Mouse (Mus musculus) CH12.LX (cell line): ENCODE measurements at regions not wholly inside any gene's neighbourhood (a gene's known extent, or its start where the extent isn't known, plus 50 kb on each side); places are given as distances from the start of the nearest gene placed in this dataset.

ENCODE experiments used
- DNase-seq: peaks from one replicate; pipeline ENCODE4 v3.0.0-alpha.2; 2013; ENCODE audit errors: extremely low read depth
- H3K27ac ChIP-seq: 2 replicates; pipeline ENCODE4 v1.5.1; 2012; ENCODE audit warnings: low read depth, mild to moderate bottlenecking, control low read depth, moderate library complexity; ENCODE audit not compliant: insufficient read depth
- H3K27me3 ChIP-seq: replicated peaks from 2 replicates; pipeline ENCODE3; 2012; ENCODE audit warnings: inconsistent platforms
- H3K36me3 ChIP-seq, 2 experiments: replicated peaks in 1 of 2; 2 replicates each; pipeline versions ENCODE3 to v1.6.1; 2012; ENCODE audit warnings: inconsistent platforms in 1 of 2, low read length in 1 of 2, mild to moderate bottlenecking in 1 of 2, mixed read lengths in 1 of 2, moderate library complexity in 1 of 2; ENCODE audit not compliant: control insufficient read depth in 1 of 2, insufficient read depth in 1 of 2
- H3K4me1 ChIP-seq, 2 experiments: 2 replicates each; pipeline ENCODE4 v1.6.1; 2012; ENCODE audit warnings: inconsistent platforms in 1 of 2, moderate library complexity in 1 of 2; ENCODE audit not compliant: insufficient read depth in 2 of 2, control insufficient read depth in 1 of 2
- H3K4me2 ChIP-seq: 2 replicates; pipeline ENCODE4 v1.6.1; 2012; ENCODE audit warnings: low read depth, mild to moderate bottlenecking, control low read depth; ENCODE audit not compliant: poor library complexity, insufficient read depth, severe bottlenecking
- H3K4me3 ChIP-seq, 3 experiments: fragments of 150-350 bp in 1 of 3; sonication (generic) in 1 of 3; replicated peaks in 1 of 3; 2 replicates each; pipeline versions ENCODE3 to v1.5.1; 2011 to 2012; ENCODE audit warnings: low read depth in 2 of 3, low read length in 2 of 3, mild to moderate bottlenecking in 2 of 3, moderate library complexity in 2 of 3, control low read depth in 1 of 3, improper control_type of control experiment in 1 of 3, inconsistent platforms in 1 of 3, mixed read lengths in 1 of 3; ENCODE audit not compliant: poor library complexity in 1 of 3
- H3K79me2 ChIP-seq: replicated peaks from 2 replicates; pipeline ENCODE4 v1.6.1; 2012; ENCODE audit warnings: mild to moderate bottlenecking, moderate library complexity; ENCODE audit not compliant: control insufficient read depth, poor library complexity, insufficient read depth, severe bottlenecking; ENCODE audit errors: extremely low read depth
- H3K9ac ChIP-seq: 2 replicates; pipeline ENCODE4 v1.6.1; 2012; ENCODE audit warnings: low read depth, mild to moderate bottlenecking, control low read depth, moderate library complexity; ENCODE audit not compliant: insufficient read depth
- H3K9me3 ChIP-seq: replicated peaks from 2 replicates; pipeline ENCODE3; 2012; ENCODE audit warnings: low read length, inconsistent platforms, mixed read lengths
- E2F4 ChIP-seq: IDR thresholded peaks from 2 replicates; pipeline ENCODE4 v1.6.1; 2011; ENCODE audit warnings: low read depth, low read length, improper control_type of control experiment; ENCODE audit not compliant: insufficient replicate concordance
- ELF1 ChIP-seq: IDR thresholded peaks from 2 replicates; pipeline ENCODE4 v1.6.1; 2014; ENCODE audit warnings: low read depth, mild to moderate bottlenecking, inconsistent platforms, low read length, improper control_type of control experiment
- JUND ChIP-seq: conservative IDR thresholded peaks from 2 replicates; pipeline ENCODE4 v1.6.1; 2011; ENCODE audit warnings: low read depth, low read length, improper control_type of control experiment
- MAX ChIP-seq: IDR thresholded peaks from 2 replicates; pipeline ENCODE4 v1.6.1; 2011; ENCODE audit warnings: low read length, improper control_type of control experiment
- MEF2A ChIP-seq: IDR thresholded peaks from 2 replicates; pipeline ENCODE4 v1.6.1; 2014; ENCODE audit warnings: low read depth, mild to moderate bottlenecking, inconsistent platforms, low read length, improper control_type of control experiment, borderline replicate concordance
- MXI1 ChIP-seq: IDR thresholded peaks from 2 replicates; pipeline ENCODE4 v1.6.1; 2011; ENCODE audit warnings: mild to moderate bottlenecking, low read depth, low read length, improper control_type of control experiment
- POLR2A ChIP-seq: IDR thresholded peaks from 2 replicates; pipeline ENCODE4 v1.6.1; 2011; ENCODE audit warnings: low read depth, mild to moderate bottlenecking, improper control_type of control experiment, low read length
- POLR2AphosphoS2 ChIP-seq: IDR thresholded peaks from 2 replicates; pipeline ENCODE4 v1.6.1; 2011; ENCODE audit warnings: low read depth, low read length, improper control_type of control experiment
- RCOR1 ChIP-seq: conservative IDR thresholded peaks from 2 replicates; pipeline ENCODE4 v1.6.1; 2012; ENCODE audit warnings: low read depth, mild to moderate bottlenecking, inconsistent platforms, low read length, improper control_type of control experiment
- SMC3 ChIP-seq: IDR thresholded peaks from 2 replicates; pipeline ENCODE4 v1.6.1; 2011; ENCODE audit warnings: low read depth, low read length, improper control_type of control experiment
- TBP ChIP-seq: conservative IDR thresholded peaks from 2 replicates; pipeline ENCODE4 v1.6.1; 2011; ENCODE audit warnings: low read depth, low read length, improper control_type of control experiment
- TCF12 ChIP-seq: IDR thresholded peaks from 2 replicates; pipeline ENCODE4 v1.6.1; 2014; ENCODE audit warnings: low read depth, mild to moderate bottlenecking, inconsistent platforms, low read length, improper control_type of control experiment
- USF2 ChIP-seq: conservative IDR thresholded peaks from 2 replicates; pipeline ENCODE4 v1.6.1; 2011; ENCODE audit warnings: low read depth, low read length, improper control_type of control experiment
- ZC3H11A ChIP-seq: IDR thresholded peaks from 2 replicates; pipeline ENCODE4 v1.6.1; 2012; ENCODE audit warnings: low read depth, mild to moderate bottlenecking, inconsistent platforms, low read length, improper control_type of control experiment
- ZKSCAN1 ChIP-seq: IDR thresholded peaks from 2 replicates; pipeline ENCODE4 v1.6.1; 2012; ENCODE audit warnings: low read depth, inconsistent platforms, low read length, improper control_type of control experiment, borderline replicate concordance
- dilution Hi-C: fragments of 300-500 bp; cut with MboI; formaldehyde crosslinking; loops from 2 replicates; pipeline ENCODE4 v1.14.3; 2020; ENCODE audit warnings: low sequenced_read_pairs; ENCODE audit not compliant: extremely low pct_unique_long_range_greater_than_20kb, extremely low pct_ligation_motif_present
- in situ Hi-C: fragments of 300-500 bp; cut with MboI; formaldehyde crosslinking; loops from 3 replicates; pipeline ENCODE4 v1.14.3; 2019; ENCODE audit warnings: low sequenced_read_pairs, low pct_ligation_motif_present, low pct_unique_long_range_greater_than_20kb, mixed read lengths

DNA sequence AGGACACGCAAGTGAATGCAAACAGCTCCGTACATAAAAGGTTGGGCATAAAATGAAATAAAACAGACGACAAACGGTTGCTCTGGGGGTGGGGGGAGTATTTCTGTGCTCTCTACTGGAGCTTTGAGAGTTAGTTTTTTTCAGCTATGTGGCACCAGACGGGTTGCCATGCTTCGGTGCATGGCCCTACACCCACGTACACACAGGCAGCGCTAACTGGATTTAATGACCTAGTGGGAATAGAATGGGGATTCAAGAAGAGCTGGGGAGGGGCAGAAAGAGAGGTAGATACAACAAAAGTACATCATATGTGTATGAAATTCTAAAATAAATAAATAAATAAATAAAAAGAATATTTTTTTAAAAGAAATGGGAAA is 220.5 kb upstream of the Tmem45b start:
- Histone ChIP-seq H3K4me2 (no peak overlapping the region), H3K27ac (no peak overlapping the region), H3K36me3 (no peaks in the 10 kb centered on the region), H3K4me3 (no peak overlapping the region), H3K27me3 (no peaks in the 10 kb centered on the region), H3K79me2 (no peaks in the 10 kb centered on the region)
- dilution Hi-C loops = no loop called here
- in situ Hi-C loops = no loop called here
- no peak for TF ChIP-seq MAX
- TF ChIP-seq E2F4 = no peak
- TF ChIP-seq TBP = no peak
- no peak for TF ChIP-seq MEF2A
- no peak for TF ChIP-seq ELF1
- TF ChIP-seq MXI1 = no peak
- TF ChIP-seq, all 38 proteins: peak for 0
- Histone ChIP-seq H3K9ac (no peak overlapping the region), H3K4me1 (peaks cover 0 to 24% of the 10 kb centered on the region in 2 experiments; a peak in 2 of 4 replicates), H3K9me3 (no peaks in the 10 kb centered on the region)
- DNase-seq = no peak

DNA sequence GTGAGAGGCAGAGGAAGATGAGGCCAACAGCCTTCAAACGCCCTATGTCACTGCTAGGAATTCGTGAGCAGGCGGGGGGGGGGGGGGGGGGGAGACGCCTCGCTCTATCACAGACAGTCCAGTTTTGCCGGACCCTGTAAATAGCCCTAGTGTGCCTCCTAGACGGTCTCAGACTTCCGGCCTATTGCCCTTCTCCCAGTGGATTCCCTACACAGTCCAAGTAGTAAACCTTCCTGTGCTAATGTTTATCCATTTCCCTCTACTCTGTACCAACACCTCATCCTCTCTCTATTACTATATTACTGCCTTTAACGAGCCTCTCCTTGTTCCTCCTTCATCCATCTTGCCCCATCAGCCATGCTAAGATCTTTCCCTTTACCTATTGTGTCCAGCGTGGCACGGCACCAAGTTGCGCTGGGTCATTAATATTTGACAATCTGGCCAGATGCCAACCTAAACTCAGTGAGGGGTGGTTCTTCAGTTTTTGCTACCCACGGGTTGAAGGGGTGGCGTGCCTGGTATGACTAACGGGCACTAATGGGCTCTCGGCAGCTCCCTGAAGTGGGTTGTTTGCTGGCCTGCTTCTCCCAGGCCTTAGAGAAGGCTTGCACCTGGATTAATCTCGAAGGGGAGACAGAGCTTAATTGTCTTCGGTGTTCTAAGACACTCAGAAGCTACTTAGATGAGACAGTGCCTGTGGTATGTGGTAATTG is 220.0 kb upstream of the Tmem45b start:
- in situ Hi-C loops (no loop called here), dilution Hi-C loops (no loop called here)
- peaks cover 0 to 18% of the 10 kb centered on the region in 2 experiments; a peak in 2 of 4 replicates for H3K4me1 ChIP-seq
- no peaks in the 10 kb centered on the region for H3K36me3 ChIP-seq
- H3K9ac ChIP-seq = no peak overlapping the region
- no peaks in the 10 kb centered on the region for H3K27me3 ChIP-seq
- TF ChIP-seq RCOR1 (no peak), JUND (no peak), TCF12 (no peak), ZC3H11A (no peak), SMC3 (no peak)
- TF ChIP-seq, all 38 proteins: peak for 0
- Histone ChIP-seq H3K9me3 (no peaks in the 10 kb centered on the region), H3K79me2 (no peaks in the 10 kb centered on the region), H3K4me3 (no peak overlapping the region), H3K4me2 (no peak overlapping the region), H3K27ac (no peak overlapping the region)
- no peak for DNase-seq

DNA sequence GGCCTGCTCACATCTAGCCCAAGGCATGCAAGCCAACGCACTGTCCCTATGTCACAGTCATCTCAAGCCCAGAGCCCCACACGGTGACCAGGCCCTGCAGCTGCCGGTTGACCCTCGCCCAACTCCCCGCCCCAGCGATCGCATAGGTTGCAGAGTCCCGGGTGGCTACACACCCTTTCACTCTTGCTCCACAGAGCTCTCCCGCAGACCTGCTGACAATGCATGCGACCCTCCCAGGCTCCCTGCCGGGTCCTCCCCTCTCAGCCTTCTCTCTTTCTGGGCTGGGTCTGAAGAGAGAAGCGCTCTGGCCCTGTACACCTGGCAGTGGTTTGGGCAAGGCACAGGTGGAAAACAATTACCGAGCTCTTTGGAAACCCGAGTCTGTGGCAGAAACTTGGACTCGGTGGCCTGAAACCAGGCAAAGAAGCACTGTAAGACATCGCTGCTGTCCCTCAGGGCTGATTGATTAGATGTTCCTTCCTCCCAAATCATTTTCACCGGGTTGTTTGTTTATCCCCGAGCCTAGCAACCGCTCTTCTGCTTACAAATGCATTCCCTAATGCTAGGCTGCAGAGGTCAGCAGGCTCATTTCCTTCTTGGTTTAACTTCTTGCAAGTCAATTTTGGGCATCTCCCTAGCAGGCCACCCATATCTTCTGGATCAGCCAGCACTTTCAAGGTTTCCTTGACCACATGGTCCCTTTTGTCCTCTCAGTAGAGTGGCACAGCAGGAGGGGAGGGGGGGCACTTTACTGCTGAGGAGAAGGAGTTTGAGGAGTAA is 219.2 kb upstream of the Tmem45b start:
- H3K36me3 ChIP-seq = no peaks in the 10 kb centered on the region
- in situ Hi-C loops = no loop called here
- H3K4me1 ChIP-seq = peaks cover 0 to 11% of the 10 kb centered on the region in 2 experiments; a peak in 2 of 4 replicates
- no peaks in the 10 kb centered on the region for H3K79me2 ChIP-seq
- H3K9ac ChIP-seq = no peak overlapping the region
- no peaks in the 10 kb centered on the region for H3K9me3 ChIP-seq
- no peak overlapping the region for H3K4me3 ChIP-seq
- dilution Hi-C loops = no loop called here
- H3K4me2 ChIP-seq = no peak overlapping the region
- H3K27ac ChIP-seq = no peak overlapping the region
- no peaks in the 10 kb centered on the region for H3K27me3 ChIP-seq
- no peak for DNase-seq
- TF ChIP-seq POLR2AphosphoS2 = no peak
- no peak for TF ChIP-seq RCOR1
- TF ChIP-seq ZKSCAN1 = no peak
- no peak for TF ChIP-seq USF2
- TF ChIP-seq POLR2A = no peak
- TF ChIP-seq MXI1 = no peak
- TF ChIP-seq MAX = no peak
